Mouse (Mus musculus) NIH3T3 (cell line): ENCODE measurements at regions not wholly inside any gene's neighbourhood (a gene's known extent, or its start where the extent isn't known, plus 50 kb on each side); places are given as distances from the start of the nearest gene placed in this dataset.
"Not testable (repeated sequence)": the region's sequence is repeated elsewhere in the genome, so short reads cannot be mapped to it uniquely, and the experiment has no call there.

Source experiments
- DNase-seq: peaks from one replicate; pipeline ENCODE4 v3.0.0-alpha.2; 2012; ENCODE audit warnings: low read depth

- not testable (repeated sequence) for DNase-seq
Measured at GRCm38 (mm10) chr12:20415397-20415796, 461.1 kb downstream of the Gm21863 start.

GRCm38 (mm10) chr12:20426359-20426758, 472.1 kb downstream of the Gm21863 start:
- not testable (repeated sequence) for DNase-seq

- DNase-seq = peak; percentile 86
Measured at GRCm38 (mm10) chr12:20464585-20464984, 510.3 kb downstream of the Gm21863 start.
